Mouse (Mus musculus) kidney, embryonic 15.5 days (tissue): ENCODE results near the gene Tarm1. TPM values are rescaled to one million over a fixed set of nuclear protein-coding genes. Genes with fewer than 3 reads are reported as not detected.

ENCODE experiments used
- polyA plus RNA-seq: library from polyadenylated mRNA; unstranded; fragments of >200 nt; fragmentation: Nextera tagmentation; extraction: Ambion mirVana; gene quantifications from 2 replicates; pipeline ENCODE4 v1.2.1, GENCODE M21; 2015

Tarm1 gene
- polyA plus RNA-seq, 1 experiment from 2014 or later, result 0.17 TPM

Other genes starting within 250 kb of the Tarm1 start
- gene Myadm, start 213.5 kb downstream of the Tarm1 start, polyA plus RNA-seq, result 78.3 and 93.8 TPM in 2 replicates
- gene Prkcg, start 213.4 kb downstream of the Tarm1 start, polyA plus RNA-seq, result 0.06 and 0.27 TPM in 2 replicates
- 0.90 and 1.00 TPM in 2 replicates for gene Cacng7, start 169.7 kb downstream of the Tarm1 start, polyA plus RNA-seq
- gene Cacng8, start 111.9 kb downstream of the Tarm1 start, polyA plus RNA-seq, result 1.9 and 2.3 TPM in 2 replicates
- 0.62 and 1.5 TPM in 2 replicates for gene Cacng6, start 78.4 kb downstream of the Tarm1 start, polyA plus RNA-seq
- 0.59 TPM in 1 of 2 replicates, not detected in the other for gene Oscar, start 113.5 kb upstream of the Tarm1 start, polyA plus RNA-seq
- gene Ndufa3, start 114.7 kb upstream of the Tarm1 start, polyA plus RNA-seq, result 500 and 505 TPM in 2 replicates
- 22.6 and 23.9 TPM in 2 replicates for gene Tfpt, start 127.3 kb upstream of the Tarm1 start, polyA plus RNA-seq
- 110 and 116 TPM in 2 replicates for gene Prpf31, start 127.4 kb upstream of the Tarm1 start, polyA plus RNA-seq
- 60.6 and 66.5 TPM in 2 replicates for gene Cnot3, start 142.6 kb upstream of the Tarm1 start, polyA plus RNA-seq
- 18.1 and 18.7 TPM in 2 replicates for gene Leng1, start 163.2 kb upstream of the Tarm1 start, polyA plus RNA-seq
- gene Tmc4, start 174.9 kb upstream of the Tarm1 start, polyA plus RNA-seq, result 20.4 and 23.9 TPM in 2 replicates
- gene Tsen34, start 190.2 kb upstream of the Tarm1 start, polyA plus RNA-seq, result 274 and 286 TPM in 2 replicates
- 56.9 and 59.6 TPM in 2 replicates for gene Mboat7, start 190.9 kb upstream of the Tarm1 start, polyA plus RNA-seq
- 1,518 and 1,652 TPM in 2 replicates for gene Rps9, start 201.4 kb upstream of the Tarm1 start, polyA plus RNA-seq
- gene Pirb, start 217.8 kb upstream of the Tarm1 start, polyA plus RNA-seq, result 0.68 and 1.1 TPM in 2 replicates